Mouse (Mus musculus) kidney, adult 18-20 months (tissue): ENCODE measurements at regions not wholly inside any gene's neighbourhood (a gene's known extent, or its start where the extent isn't known, plus 50 kb on each side); places are given as distances from the start of the nearest gene placed in this dataset.

Source experiments
- DNase-seq: peaks from one replicate; pipeline ENCODE4 v3.0.0; 2021

- no peak for DNase-seq
Measured at GRCm38 (mm10) chr2:9693351-9693750, 187.7 kb upstream of the 4930412O13Rik start.

GRCm38 (mm10) chr2:9694178-9694577 is 186.9 kb upstream of the 4930412O13Rik start:
- no peak for DNase-seq

- no peak for DNase-seq
Measured at GRCm38 (mm10) chr2:9697591-9698345, 183.3 kb upstream of the 4930412O13Rik start.

- DNase-seq, result no peak
Measured at GRCm38 (mm10) chr2:9704266-9704665, 176.8 kb upstream of the 4930412O13Rik start.

- no peak for DNase-seq
Measured at GRCm38 (mm10) chr2:9709466-9709865, 171.6 kb upstream of the 4930412O13Rik start.

- no peak for DNase-seq
Measured at GRCm38 (mm10) chr2:9717904-9718303, 163.1 kb upstream of the 4930412O13Rik start.

GRCm38 (mm10) chr2:9733243-9733642 is 147.8 kb upstream of the 4930412O13Rik start:
- no peak for DNase-seq

- no peak for DNase-seq
Measured at GRCm38 (mm10) chr2:9744181-9744580, 136.9 kb upstream of the 4930412O13Rik start.

- no peak for DNase-seq
Measured at GRCm38 (mm10) chr2:9749829-9750788, 130.9 kb upstream of the 4930412O13Rik start.

- no peak for DNase-seq
Measured at GRCm38 (mm10) chr2:9753691-9754090, 127.4 kb upstream of the 4930412O13Rik start.

- DNase-seq, result no peak
Measured at GRCm38 (mm10) chr2:9754153-9754552, 126.9 kb upstream of the 4930412O13Rik start.

GRCm38 (mm10) chr2:9757770-9758420 is 123.2 kb upstream of the 4930412O13Rik start:
- no peak for DNase-seq

- no peak for DNase-seq
Measured at GRCm38 (mm10) chr2:9758983-9759382, 122.1 kb upstream of the 4930412O13Rik start.

- DNase-seq, result no peak
Measured at GRCm38 (mm10) chr2:9759389-9760104, 121.5 kb upstream of the 4930412O13Rik start.

GRCm38 (mm10) chr2:9780159-9780558 is 100.9 kb upstream of the 4930412O13Rik start:
- DNase-seq, result no peak

- no peak for DNase-seq
Measured at GRCm38 (mm10) chr2:9782698-9783097, 98.4 kb upstream of the 4930412O13Rik start.

GRCm38 (mm10) chr2:9791970-9792369 is 89.1 kb upstream of the 4930412O13Rik start:
- DNase-seq, result no peak

GRCm38 (mm10) chr2:9792381-9792780 is 88.7 kb upstream of the 4930412O13Rik start:
- DNase-seq, result no peak

- DNase-seq, result no peak
Measured at GRCm38 (mm10) chr2:9795401-9795800, 85.7 kb upstream of the 4930412O13Rik start.

- DNase-seq, result no peak
Measured at GRCm38 (mm10) chr2:9801484-9801883, 79.6 kb upstream of the 4930412O13Rik start.

- no peak for DNase-seq
Measured at GRCm38 (mm10) chr2:9804306-9804705, 76.7 kb upstream of the 4930412O13Rik start.

GRCm38 (mm10) chr2:9805590-9805989 is 75.5 kb upstream of the 4930412O13Rik start:
- no peak for DNase-seq
